In genomic region chr11:62541581-62541980, GRCm38 (mm10) we compare ENCODE assay signal across 18 mouse cellular contexts.
"Had no signal": no experiment of that assay in that cellular context is flagged by ENCODE, and none has a peak within 500 bp of the region (broad histone marks: within the 10 kb centered on the region; RNA-seq: fewer than 3 reads in every experiment).

No protein-coding gene starts in this region.

- H3K36me3 ChIP-seq: limb, embryonic 12.5 days; limb, embryonic 15.5 days had no signal

- H3K4me2 ChIP-seq: limb, embryonic 12.5 days; limb, embryonic 15.5 days; liver, embryonic 11.5 days; lung, embryonic 14.5 days; midbrain, embryonic 11.5 days had no signal

- H3K9ac ChIP-seq: limb, embryonic 12.5 days; limb, embryonic 15.5 days; liver, embryonic 14.5 days; liver, postnatal 0 days; lung, embryonic 14.5 days had no signal

- DNase-seq: kidney, adult 11 months; kidney, adult 9 months; kidney, postnatal 14 days; layer of hippocampus, postnatal 36 days; left cerebral cortex, postnatal 4 days; liver, postnatal 0 days; lung, embryonic 14.5 days; midbrain, embryonic 14.5 days; thymus, adult 18-20 months; thymus, postnatal 36 days had no signal

- H3K9me3 ChIP-seq: limb, embryonic 12.5 days; limb, embryonic 15.5 days had no signal

- H3K4me3 ChIP-seq: left cerebral cortex, adult 2 months; limb, embryonic 12.5 days; limb, embryonic 15.5 days had no signal

- ATAC-seq: liver, postnatal 0 days; lung, postnatal 0 days had no signal

- H3K27ac ChIP-seq: left cerebral cortex, adult 2 months; limb, embryonic 12.5 days; limb, embryonic 15.5 days; liver, embryonic 14.5 days; macrophage had no signal
